Mouse (Mus musculus): Measurements from ENCODE around the gene Cxcl1. TPM values are rescaled to one million over a fixed set of nuclear protein-coding genes. Genes with fewer than 3 reads are reported as not detected.
A peak's percentile ranks its signal among the peaks of the same experiment; 100 is the strongest.
"Not testable (repeated sequence)": the region's sequence is repeated elsewhere in the genome, so short reads cannot be mapped to it uniquely, and the experiment has no call there.

The Cxcl1 gene
- total RNA-seq (2021) (under 1 TPM; 0.40 to 0.73 TPM), polyA plus RNA-seq (2012; rRNA removed) (1.8 and 3.8 TPM in 2 replicates)
- long read RNA-seq, result 0 reads

- peak; percentile 58 for DNase-seq
Observed at GRCm38 (mm10) chr5:90890519-90891463, at the start of gene Cxcl1. Gene Cxcl1 (plus strand): TSS chr5:90891241.

GRCm38 (mm10) chr5:90843891-90844290 is 47.1 kb upstream of the Cxcl1 start:
- no peak for DNase-seq

GRCm38 (mm10) chr5:90850096-90850495 is 40.9 kb upstream of the Cxcl1 start:
- DNase-seq, result peak; percentile 13

GRCm38 (mm10) chr5:90851391-90851790 is 39.6 kb upstream of the Cxcl1 start:
- not testable (repeated sequence) for DNase-seq

- no peak for DNase-seq
Observed at GRCm38 (mm10) chr5:90853206-90853605, 37.8 kb upstream of the Cxcl1 start.

- DNase-seq, result no peak
Observed at GRCm38 (mm10) chr5:90855308-90856230, 35.5 kb upstream of the Cxcl1 start.

- no peak for DNase-seq
Observed at GRCm38 (mm10) chr5:90857463-90857862, 33.6 kb upstream of the Cxcl1 start.

- DNase-seq, result no peak
Observed at GRCm38 (mm10) chr5:90858429-90858828, 32.6 kb upstream of the Cxcl1 start.

- DNase-seq, result no peak
Observed at GRCm38 (mm10) chr5:90859031-90859430, 32.0 kb upstream of the Cxcl1 start.

- DNase-seq, result peak; percentile 29
Observed at GRCm38 (mm10) chr5:90861876-90862375, 29.1 kb upstream of the Cxcl1 start.

- no peak for DNase-seq
Observed at GRCm38 (mm10) chr5:90866770-90867169, 24.3 kb upstream of the Cxcl1 start.

GRCm38 (mm10) chr5:90872377-90872776 is 18.7 kb upstream of the Cxcl1 start:
- no peak for DNase-seq

GRCm38 (mm10) chr5:90876045-90876444 is 15.0 kb upstream of the Cxcl1 start:
- DNase-seq, result peak; percentile 72

GRCm38 (mm10) chr5:90876471-90877172 is 14.4 kb upstream of the Cxcl1 start:
- no peak for DNase-seq

GRCm38 (mm10) chr5:90877173-90877512 is 13.9 kb upstream of the Cxcl1 start:
- no peak for DNase-seq

- no peak for DNase-seq
Observed at GRCm38 (mm10) chr5:90879307-90880014, 11.6 kb upstream of the Cxcl1 start.

GRCm38 (mm10) chr5:90880335-90880850 is 10.6 kb upstream of the Cxcl1 start:
- peak; percentile 30 for DNase-seq

GRCm38 (mm10) chr5:90881021-90881420 is 10.0 kb upstream of the Cxcl1 start:
- DNase-seq, result peak; percentile 51

GRCm38 (mm10) chr5:90881682-90882081 is 9.4 kb upstream of the Cxcl1 start:
- peak; percentile 54 for DNase-seq

- no peak for DNase-seq
Observed at GRCm38 (mm10) chr5:90882146-90882545, 8.9 kb upstream of the Cxcl1 start.
